Mouse (Mus musculus) intestine, embryonic 15.5 days (tissue): ENCODE data around the gene Sorcs2. TPM values are rescaled to one million over a fixed set of nuclear protein-coding genes. Genes with fewer than 3 reads are reported as not detected.

Experiments
- ATAC-seq: fragments of 200-750 bp; cut with Nextera tagmentation; 2 replicates; pipeline ENCODE4 v1.8.0; 2017; ENCODE audit warnings: moderate TSS enrichment, moderate library complexity
- H3K27ac ChIP-seq: fragments of 300-500 bp; sonication (generic); 2 replicates; pipeline ENCODE4 v1.5.1; 2015; ENCODE audit warnings: mild to moderate bottlenecking, inconsistent platforms
- H3K27me3 ChIP-seq: fragments of 300-500 bp; sonication (generic); replicated peaks from 2 replicates; pipeline ENCODE4 v1.6.1; 2015; ENCODE audit warnings: inconsistent platforms
- H3K36me3 ChIP-seq: fragments of 300-500 bp; sonication (generic); 2 replicates; pipeline ENCODE4 v1.6.1; 2015; ENCODE audit warnings: inconsistent platforms
- H3K4me1 ChIP-seq: fragments of 300-500 bp; sonication (generic); replicated peaks from 2 replicates; pipeline ENCODE4 v1.6.1; 2015; ENCODE audit warnings: inconsistent platforms
- H3K4me2 ChIP-seq: fragments of 300-500 bp; sonication (generic); replicated peaks from 2 replicates; pipeline ENCODE4 v1.6.1; 2015; ENCODE audit warnings: mild to moderate bottlenecking, inconsistent platforms
- H3K4me3 ChIP-seq: fragments of 300-500 bp; sonication (generic); replicated peaks from 2 replicates; pipeline ENCODE4 v1.5.1; 2015; ENCODE audit warnings: inconsistent platforms
- H3K9ac ChIP-seq: fragments of 300-500 bp; sonication (generic); 2 replicates; pipeline ENCODE4 v1.6.1; 2015; ENCODE audit warnings: inconsistent platforms
- H3K9me3 ChIP-seq: fragments of 300-500 bp; sonication (generic); 2 replicates; pipeline ENCODE4 v1.6.1; 2016; ENCODE audit warnings: inconsistent platforms
- WGBS: fragments of 180-500 bp; shearing (Covaris S2); methylation state at CpG from one replicate; pipeline ENCODE4 v1.1.7; 2015; 5-methylcytosine and 5-hydroxymethylcytosine counted together
- polyA plus RNA-seq: library from polyadenylated mRNA; unstranded; fragments of >200 nt; fragmentation: Nextera tagmentation; extraction: Ambion mirVana; gene quantifications from 2 replicates; pipeline ENCODE4 v1.2.1, GENCODE M21; 2015

Gene Sorcs2
- polyA plus RNA-seq, 1 experiment from 2014 or later = 9.6 TPM

- no peak overlapping the region for H3K9ac ChIP-seq
- H3K9me3 ChIP-seq = no peaks in the 10 kb centered on the region
- H3K27ac ChIP-seq = peak overlapping the region; percentile 38; the same call in 1 of the 2 replicates
- ATAC-seq = peak; percentile 80
- no peak overlapping the region for H3K4me3 ChIP-seq
- H3K36me3 ChIP-seq = no peaks in the 10 kb centered on the region
- WGBS = 26% methylated on average over 16 of the region's 16 CpGs
- peaks cover 20% of the 10 kb centered on the region for H3K4me1 ChIP-seq
- 0 out of 2 replicates have a peak overlapping the region, but pooled peaks have one; percentile 6 for H3K4me2 ChIP-seq
- H3K27me3 ChIP-seq = no peaks in the 10 kb centered on the region
Observed at GRCm38 (mm10) chr5:36313353-36314079, 84.4 kb downstream of the Sorcs2 start.

GRCm38 (mm10) chr5:36312926-36313325, 85.0 kb downstream of the Sorcs2 start:
- Histone ChIP-seq H3K4me3 (no peak overlapping the region), H3K27ac (no peak overlapping the region), H3K36me3 (no peaks in the 10 kb centered on the region), H3K4me1 (peaks cover 20% of the 10 kb centered on the region), H3K27me3 (no peaks in the 10 kb centered on the region), H3K9ac (no peak overlapping the region), H3K9me3 (no peaks in the 10 kb centered on the region), H3K4me2 (no peak overlapping the region)
- WGBS = 61% methylated on average over 6 of the region's 6 CpGs
- no peak for ATAC-seq

GRCm38 (mm10) chr5:36304299-36304980, 93.5 kb downstream of the Sorcs2 start:
- no peak for ATAC-seq
- H3K9me3 ChIP-seq = no peaks in the 10 kb centered on the region
- 0 out of 2 replicates have a peak overlapping the region, but pooled peaks have one; percentile 36 for H3K27ac ChIP-seq
- H3K4me2 ChIP-seq = no peak overlapping the region
- no peak overlapping the region for H3K9ac ChIP-seq
- 0 out of 2 replicates have a peak, but pooled peaks cover 8% of the 10 kb centered on the region for H3K4me1 ChIP-seq
- no peaks in the 10 kb centered on the region for H3K27me3 ChIP-seq
- no peaks in the 10 kb centered on the region for H3K36me3 ChIP-seq
- H3K4me3 ChIP-seq = no peak overlapping the region
- WGBS = 39% methylated on average over 7 of the region's 7 CpGs

GRCm38 (mm10) chr5:36301166-36301565, 96.8 kb downstream of the Sorcs2 start:
- Histone ChIP-seq H3K9ac (no peak overlapping the region), H3K9me3 (no peaks in the 10 kb centered on the region), H3K4me3 (no peak overlapping the region), H3K27me3 (no peaks in the 10 kb centered on the region), H3K36me3 (no peaks in the 10 kb centered on the region), H3K4me1 (peaks cover 8% of the 10 kb centered on the region; the same call in 1 of the 2 replicates), H3K27ac (no peak overlapping the region), H3K4me2 (no peak overlapping the region)
- WGBS = 69% methylated on average over 4 of the region's 4 CpGs
- ATAC-seq = no peak

GRCm38 (mm10) chr5:36298049-36298448, 99.9 kb downstream of the Sorcs2 start:
- Histone ChIP-seq H3K27me3 (no peaks in the 10 kb centered on the region), H3K4me1 (peaks cover 4% of the 10 kb centered on the region; the same call in 1 of the 2 replicates), H3K36me3 (no peaks in the 10 kb centered on the region), H3K4me2 (no peak overlapping the region), H3K4me3 (no peak overlapping the region), H3K27ac (no peak overlapping the region), H3K9ac (no peak overlapping the region), H3K9me3 (no peaks in the 10 kb centered on the region)
- 64% methylated on average over 4 of the region's 4 CpGs for WGBS
- ATAC-seq = no peak

- Histone ChIP-seq H3K9me3 (no peaks in the 10 kb centered on the region), H3K36me3 (no peaks in the 10 kb centered on the region), H3K27me3 (no peaks in the 10 kb centered on the region), H3K9ac (no peak overlapping the region), H3K4me3 (no peak overlapping the region), H3K4me2 (no peak overlapping the region), H3K4me1 (peaks cover 6% of the 10 kb centered on the region; the same call in 1 of the 2 replicates), H3K27ac (no peak overlapping the region)
- ATAC-seq = no peak
- WGBS = 60% methylated on average over 4 of the region's 4 CpGs
Observed at GRCm38 (mm10) chr5:36297246-36297645, 100.7 kb downstream of the Sorcs2 start.

GRCm38 (mm10) chr5:36293109-36293900, 104.6 kb downstream of the Sorcs2 start:
- no peak overlapping the region for H3K4me2 ChIP-seq
- ATAC-seq = no peak
- peaks cover 6% of the 10 kb centered on the region; the same call in 1 of the 2 replicates for H3K4me1 ChIP-seq
- WGBS = 60% methylated on average over 11 of the region's 11 CpGs
- no peaks in the 10 kb centered on the region for H3K36me3 ChIP-seq
- no peaks in the 10 kb centered on the region for H3K9me3 ChIP-seq
- no peaks in the 10 kb centered on the region for H3K27me3 ChIP-seq
- no peak overlapping the region for H3K9ac ChIP-seq
- H3K4me3 ChIP-seq = no peak overlapping the region
- H3K27ac ChIP-seq = no peak overlapping the region; the same call in 1 of the 2 replicates

- Histone ChIP-seq H3K9me3 (no peaks in the 10 kb centered on the region), H3K27me3 (no peaks in the 10 kb centered on the region), H3K27ac (no peak overlapping the region), H3K4me2 (no peak overlapping the region), H3K4me1 (0 out of 2 replicates have a peak, but pooled peaks cover 6% of the 10 kb centered on the region), H3K36me3 (no peaks in the 10 kb centered on the region), H3K4me3 (no peak overlapping the region), H3K9ac (no peak overlapping the region)
- ATAC-seq = no peak
- WGBS = 65% methylated on average over 9 of the region's 9 CpGs
Observed at GRCm38 (mm10) chr5:36292321-36292720, 105.6 kb downstream of the Sorcs2 start.

GRCm38 (mm10) chr5:36291191-36291590, 106.7 kb downstream of the Sorcs2 start:
- 0 out of 2 replicates have a peak, but pooled peaks cover 6% of the 10 kb centered on the region for H3K4me1 ChIP-seq
- no peak overlapping the region for H3K27ac ChIP-seq
- 61% methylated on average over 5 of the region's 5 CpGs for WGBS
- H3K27me3 ChIP-seq = no peaks in the 10 kb centered on the region
- no peak for ATAC-seq
- H3K4me3 ChIP-seq = no peak overlapping the region
- H3K9ac ChIP-seq = no peak overlapping the region
- no peaks in the 10 kb centered on the region for H3K36me3 ChIP-seq
- H3K9me3 ChIP-seq = no peaks in the 10 kb centered on the region
- H3K4me2 ChIP-seq = no peak overlapping the region

- H3K27ac ChIP-seq = no peak overlapping the region
- no peak overlapping the region for H3K4me3 ChIP-seq
- no peaks in the 10 kb centered on the region for H3K9me3 ChIP-seq
- 62% methylated on average over 10 of the region's 10 CpGs for WGBS
- H3K4me1 ChIP-seq = no peaks in the 10 kb centered on the region
- no peak overlapping the region for H3K4me2 ChIP-seq
- no peaks in the 10 kb centered on the region for H3K36me3 ChIP-seq
- no peak for ATAC-seq
- no peaks in the 10 kb centered on the region for H3K27me3 ChIP-seq
- H3K9ac ChIP-seq = no peak overlapping the region
Observed at GRCm38 (mm10) chr5:36285405-36285804, 112.5 kb downstream of the Sorcs2 start.

- Histone ChIP-seq H3K4me3 (no peak overlapping the region), H3K4me1 (no peaks in the 10 kb centered on the region), H3K4me2 (no peak overlapping the region), H3K27ac (no peak overlapping the region), H3K36me3 (no peaks in the 10 kb centered on the region), H3K9me3 (no peaks in the 10 kb centered on the region), H3K9ac (no peak overlapping the region), H3K27me3 (no peaks in the 10 kb centered on the region)
- no peak for ATAC-seq
- WGBS = 80% methylated on average over 12 of the region's 12 CpGs
Observed at GRCm38 (mm10) chr5:36279896-36280295, 118.0 kb downstream of the Sorcs2 start.
